Mouse (Mus musculus): ENCODE data around the gene Arhgef3. TPM values are rescaled to one million over a fixed set of nuclear protein-coding genes. Genes with fewer than 3 reads are reported as not detected.

Gene Arhgef3
- polyA plus RNA-seq, 2 experiments = 2.6 to 5.4 TPM

DNA sequence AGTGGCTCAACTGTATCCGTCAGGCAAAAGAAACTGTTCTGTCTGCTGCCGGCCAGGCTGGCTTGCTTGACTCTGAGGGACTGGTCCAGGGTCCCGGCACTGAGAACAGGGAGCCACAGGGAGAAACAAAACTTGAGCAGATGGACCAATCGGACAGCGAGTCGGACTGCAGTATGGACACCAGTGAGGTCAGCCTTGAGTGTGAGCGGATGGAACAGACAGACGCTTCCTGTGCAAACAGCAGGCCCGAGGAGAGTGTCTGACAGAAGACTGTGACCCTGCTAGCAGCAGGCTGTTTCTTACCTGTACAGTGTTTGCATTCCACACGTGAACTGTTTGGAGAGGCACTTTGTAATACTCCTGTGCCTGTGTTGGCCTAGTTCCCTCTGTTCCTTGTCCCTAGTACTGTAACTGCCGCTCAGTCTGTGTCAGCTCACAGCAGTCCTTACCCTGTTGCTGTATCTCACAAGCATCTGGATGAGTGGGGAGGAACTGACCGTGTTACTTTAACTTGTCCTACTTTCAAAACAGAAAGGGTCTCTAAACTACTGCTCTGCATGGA lies 287.1 kb downstream of the Arhgef3 start:
- no peak overlapping the region for H3K4me3 ChIP-seq (ENCODE audit: insufficient read depth in 1 of 2, low read depth in 2 of 2, low read length in 2 of 2)
- H3K9me3 ChIP-seq (ENCODE audit: control insufficient read depth, low read length) = no peaks in the 10 kb centered on the region
- DNase-seq (ENCODE audit: low read depth in 3 of 3, low spot score in 3 of 3) (no peak), ATAC-seq (ENCODE audit: insufficient read depth) (no peak)
- no peaks in the 10 kb centered on the region for H3K4me1 ChIP-seq (replicated peaks; ENCODE audit: control insufficient read depth in 2 of 2, insufficient read depth in 2 of 2, low read length in 1 of 2)
- no peak overlapping the region for H3K4me2 ChIP-seq (ENCODE audit: low read depth)
- no peaks in the 10 kb centered on the region for H3K36me3 ChIP-seq (replicated peaks; ENCODE audit: control insufficient read depth, insufficient read depth, low read depth)
- H3K27ac ChIP-seq = no peak overlapping the region
- H3K27me3 ChIP-seq (ENCODE audit: control insufficient read depth, insufficient read depth, low read length) = no peaks in the 10 kb centered on the region
- TF ChIP-seq EP300 (IDR thresholded peaks at IDR 0.05; ENCODE audit: low read depth) (no peak), CTCF (IDR thresholded peaks at IDR 0.05; ENCODE audit: low read depth) (no peak)
- 69% methylated on average over 12 of the region's 12 CpGs for WGBS (ENCODE audit: insufficient replicate concordance)
- no peak overlapping the region for H3K9ac ChIP-seq (replicated peaks)

DNA sequence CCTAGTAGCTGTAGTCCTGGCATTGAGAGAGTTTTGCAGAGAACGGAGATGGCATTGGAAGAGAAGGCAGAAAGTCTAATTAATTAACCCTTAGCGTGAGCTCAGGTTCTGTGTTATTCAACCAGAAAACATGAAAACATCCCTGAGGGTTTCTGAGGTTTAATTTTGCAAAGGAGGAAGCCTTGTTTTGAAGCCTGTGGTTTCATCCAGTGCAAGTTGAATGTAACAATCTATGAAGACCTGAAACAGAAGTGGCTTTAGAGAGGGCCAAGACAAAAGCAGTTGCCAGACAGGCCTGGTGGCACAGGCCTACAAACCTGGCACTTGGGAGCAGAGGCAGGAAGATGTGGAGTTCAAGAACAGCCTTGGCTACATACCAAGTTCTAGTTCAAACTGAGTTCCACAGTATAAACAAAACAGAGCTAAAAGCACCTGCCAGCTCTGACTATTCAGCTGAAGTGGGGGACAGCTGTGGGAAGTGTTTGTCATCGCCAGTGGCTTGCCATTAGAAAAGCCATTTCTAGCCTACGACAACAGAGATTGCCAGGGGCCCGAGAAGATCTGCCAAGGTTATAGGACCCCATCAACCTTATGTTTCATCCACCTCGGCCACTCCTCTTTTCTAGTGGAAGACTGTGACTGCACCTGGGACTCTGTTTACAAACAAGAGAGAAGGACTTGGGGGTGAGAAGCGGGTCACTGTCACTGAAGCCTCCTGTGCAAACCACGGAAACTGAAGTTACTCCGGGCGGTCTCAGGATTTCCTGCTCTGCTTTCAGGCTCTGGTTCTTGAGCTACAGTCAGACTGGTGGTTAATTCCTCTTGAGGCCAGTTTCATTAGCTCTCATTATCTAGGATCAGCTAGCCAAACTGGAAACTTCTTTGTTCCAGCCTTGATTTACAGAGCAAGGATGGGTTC lies 287.9 kb downstream of the Arhgef3 start:
- DNase-seq (ENCODE audit: low read depth in 3 of 3, low spot score in 3 of 3) = no peak
- H3K4me3 ChIP-seq (ENCODE audit: insufficient read depth in 1 of 2, low read depth in 2 of 2, low read length in 2 of 2) = no peak overlapping the region
- H3K9me3 ChIP-seq (ENCODE audit: control insufficient read depth, low read length) = no peaks in the 10 kb centered on the region
- TF ChIP-seq CTCF (IDR thresholded peaks at IDR 0.05; ENCODE audit: low read depth) (no peak), EP300 (IDR thresholded peaks at IDR 0.05; ENCODE audit: low read depth) (no peak)
- no peaks in the 10 kb centered on the region for H3K27me3 ChIP-seq (ENCODE audit: control insufficient read depth, insufficient read depth, low read length)
- H3K4me1 ChIP-seq (replicated peaks; ENCODE audit: control insufficient read depth in 2 of 2, insufficient read depth in 2 of 2, low read length in 1 of 2) = no peaks in the 10 kb centered on the region
- no peak for ATAC-seq (ENCODE audit: insufficient read depth)
- no peak overlapping the region for H3K9ac ChIP-seq (replicated peaks)
- WGBS (ENCODE audit: insufficient replicate concordance) = 40% methylated on average over 10 of the region's 10 CpGs
- no peak overlapping the region for H3K4me2 ChIP-seq (ENCODE audit: low read depth)
- no peaks in the 10 kb centered on the region for H3K36me3 ChIP-seq (replicated peaks; ENCODE audit: control insufficient read depth, insufficient read depth, low read depth)
- no peak overlapping the region for H3K27ac ChIP-seq

DNA sequence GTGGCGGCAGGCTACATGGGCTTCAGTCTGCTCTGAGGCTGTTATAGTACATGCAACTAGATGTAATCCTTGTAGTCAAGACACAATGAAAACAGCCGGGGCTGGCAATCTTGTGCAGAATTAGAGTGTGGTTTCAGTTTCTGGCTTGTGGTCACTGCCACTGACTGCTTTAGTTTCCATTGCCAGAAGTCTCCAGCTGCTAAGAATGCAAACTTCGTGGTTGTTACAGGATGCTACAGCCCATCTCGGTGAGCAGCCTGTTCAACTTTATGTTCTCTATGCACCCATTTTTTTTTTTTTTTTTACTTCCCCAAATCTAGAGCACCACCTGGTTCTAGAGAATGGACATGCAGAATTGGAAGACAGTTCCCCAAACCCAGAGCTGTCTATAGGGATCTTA lies 290.8 kb downstream of the Arhgef3 start:
- no peak overlapping the region for H3K27ac ChIP-seq
- TF ChIP-seq CTCF (IDR thresholded peaks at IDR 0.05; ENCODE audit: low read depth) = no peak
- no peak for TF ChIP-seq EP300 (IDR thresholded peaks at IDR 0.05; ENCODE audit: low read depth)
- DNase-seq (ENCODE audit: low read depth in 3 of 3, low spot score in 3 of 3) (no peak), ATAC-seq (ENCODE audit: insufficient read depth) (no peak)
- 33% methylated on average over 4 of the region's 4 CpGs for WGBS (ENCODE audit: insufficient replicate concordance)
- no peaks in the 10 kb centered on the region for H3K27me3 ChIP-seq (ENCODE audit: control insufficient read depth, insufficient read depth, low read length)
- H3K36me3 ChIP-seq (replicated peaks; ENCODE audit: control insufficient read depth, insufficient read depth, low read depth) = no peaks in the 10 kb centered on the region
- H3K9me3 ChIP-seq (ENCODE audit: control insufficient read depth, low read length) = no peaks in the 10 kb centered on the region
- H3K4me1 ChIP-seq (replicated peaks; ENCODE audit: control insufficient read depth in 2 of 2, insufficient read depth in 2 of 2, low read length in 1 of 2) = no peaks in the 10 kb centered on the region
- H3K4me3 ChIP-seq (ENCODE audit: insufficient read depth in 1 of 2, low read depth in 2 of 2, low read length in 2 of 2) = no peak overlapping the region
- no peak overlapping the region for H3K4me2 ChIP-seq (ENCODE audit: low read depth)
- H3K9ac ChIP-seq (replicated peaks) = no peak overlapping the region

GRCm38 (mm10) chr14:27405947-27406346 lies 291.2 kb downstream of the Arhgef3 start:
- H3K27me3 ChIP-seq (ENCODE audit: control insufficient read depth, insufficient read depth, low read length) = no peaks in the 10 kb centered on the region
- no peaks in the 10 kb centered on the region for H3K9me3 ChIP-seq (ENCODE audit: control insufficient read depth, low read length)
- no peaks in the 10 kb centered on the region for H3K4me1 ChIP-seq (replicated peaks; ENCODE audit: control insufficient read depth in 2 of 2, insufficient read depth in 2 of 2, low read length in 1 of 2)
- no peak for TF ChIP-seq EP300 (IDR thresholded peaks at IDR 0.05; ENCODE audit: low read depth)
- TF ChIP-seq CTCF (IDR thresholded peaks at IDR 0.05; ENCODE audit: low read depth) = no peak
- WGBS (ENCODE audit: insufficient replicate concordance) = 75% methylated on average over 2 of the region's 2 CpGs
- ATAC-seq (ENCODE audit: insufficient read depth) = no peak
- no peak overlapping the region for H3K4me3 ChIP-seq (ENCODE audit: insufficient read depth in 1 of 2, low read depth in 2 of 2, low read length in 2 of 2)
- H3K9ac ChIP-seq (replicated peaks) = no peak overlapping the region
- no peak for DNase-seq (ENCODE audit: low read depth in 3 of 3, low spot score in 3 of 3)
- H3K4me2 ChIP-seq (ENCODE audit: low read depth) = no peak overlapping the region
- H3K36me3 ChIP-seq (replicated peaks; ENCODE audit: control insufficient read depth, insufficient read depth, low read depth) = no peaks in the 10 kb centered on the region
- no peak overlapping the region for H3K27ac ChIP-seq

DNA sequence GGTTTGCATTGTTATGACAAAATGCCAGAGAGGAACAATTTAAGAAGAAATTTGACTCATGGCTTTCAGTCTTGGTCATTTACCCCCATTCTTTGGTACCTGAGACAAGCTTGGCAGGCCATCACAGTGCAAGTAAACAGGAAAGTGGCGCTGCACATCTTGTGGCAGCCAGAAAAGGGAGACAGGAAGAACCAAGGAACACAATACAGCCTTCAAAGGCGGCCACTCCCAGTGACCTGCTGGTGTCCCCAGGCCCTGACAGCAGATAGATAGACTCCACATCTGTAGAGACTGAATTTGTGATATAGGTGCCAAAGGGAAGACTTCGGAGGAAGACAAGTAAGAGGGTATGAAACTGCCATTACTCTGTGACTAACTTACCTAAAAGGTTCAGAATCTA lies 293.5 kb downstream of the Arhgef3 start:
- Histone ChIP-seq H3K27ac (no peak overlapping the region), H3K27me3 (ENCODE audit: control insufficient read depth, insufficient read depth, low read length) (no peaks in the 10 kb centered on the region), H3K9me3 (ENCODE audit: control insufficient read depth, low read length) (no peaks in the 10 kb centered on the region), H3K9ac (replicated peaks) (no peak overlapping the region), H3K4me3 (ENCODE audit: insufficient read depth in 1 of 2, low read depth in 2 of 2, low read length in 2 of 2) (no peak overlapping the region), H3K4me1 (replicated peaks; ENCODE audit: control insufficient read depth in 2 of 2, insufficient read depth in 2 of 2, low read length in 1 of 2) (no peaks in the 10 kb centered on the region), H3K4me2 (ENCODE audit: low read depth) (no peak overlapping the region), H3K36me3 (replicated peaks; ENCODE audit: control insufficient read depth, insufficient read depth, low read depth) (no peaks in the 10 kb centered on the region)
- no peak for DNase-seq (ENCODE audit: low read depth in 3 of 3, low spot score in 3 of 3)
- ATAC-seq (ENCODE audit: insufficient read depth) = no peak
- TF ChIP-seq CTCF (IDR thresholded peaks at IDR 0.05; ENCODE audit: low read depth) (no peak), EP300 (IDR thresholded peaks at IDR 0.05; ENCODE audit: low read depth) (no peak)
- 56% methylated on average over 3 of the region's 3 CpGs for WGBS (ENCODE audit: insufficient replicate concordance)
